Mouse (Mus musculus): ENCODE measurements around the gene Terb1. TPM values are rescaled to one million over a fixed set of nuclear protein-coding genes. Genes with fewer than 3 reads are reported as not detected.
A peak's percentile ranks its signal among the peaks of the same experiment; 100 is the strongest.

Gene Terb1
- total RNA-seq, 2 experiments from 2014 or later: 1.9 to 2.3 TPM

- DNase-seq (ENCODE audit: low spot score in 2 of 2): no peak
- intact Hi-C loops (cut with DNase I): no loop called here
Measured at GRCm38 (mm10) chr8:104472465-104472864, 37.2 kb downstream of the Terb1 start.

- DNase-seq (ENCODE audit: low spot score in 2 of 2): no peak
- intact Hi-C loops (cut with DNase I): no loop called here
Measured at GRCm38 (mm10) chr8:104467463-104467862, 42.2 kb downstream of the Terb1 start.

GRCm38 (mm10) chr8:104452177-104452576 is 57.5 kb downstream of the Terb1 start:
- intact Hi-C loops (cut with DNase I): no loop called here
- no peak for DNase-seq (ENCODE audit: low spot score in 2 of 2)

GRCm38 (mm10) chr8:104448796-104449195 is 60.9 kb downstream of the Terb1 start:
- intact Hi-C loops (cut with DNase I): no loop called here
- DNase-seq (ENCODE audit: low spot score in 2 of 2): peak in 1 of 2 experiments; percentile 71

GRCm38 (mm10) chr8:104446016-104446415 is 63.7 kb downstream of the Terb1 start:
- no peak for DNase-seq (ENCODE audit: low spot score in 2 of 2)
- intact Hi-C loops (cut with DNase I): no loop called here

GRCm38 (mm10) chr8:104445248-104445647 is 64.5 kb downstream of the Terb1 start:
- intact Hi-C loops (cut with DNase I): no loop called here
- peak in 1 of 2 experiments; percentile 28 for DNase-seq (ENCODE audit: low spot score in 2 of 2)

- intact Hi-C loops (cut with DNase I): loop anchor here (2.0 to 5.0 kb wide), 2 partner anchors 89 to 192 kb away; partner anchors contain the start of genes Car7, Cklf and Nae1
- DNase-seq (ENCODE audit: low spot score in 2 of 2): no peak
Measured at GRCm38 (mm10) chr8:104443125-104443679, 66.5 kb downstream of the Terb1 start.

- DNase-seq (ENCODE audit: low spot score in 2 of 2): peak; percentile 93 to 95
- intact Hi-C loops (cut with DNase I): loop anchor here (1.0 to 5.0 kb wide), 3 partner anchors 90 to 192 kb away; partner anchors contain the start of genes Car7, Cklf and Nae1
Measured at GRCm38 (mm10) chr8:104442299-104443124, 67.2 kb downstream of the Terb1 start, which contains the start of gene Dync1li2. Dync1li2 (minus strand) TSS chr8:104443047.

- DNase-seq (ENCODE audit: low spot score in 2 of 2): peak in 1 of 2 experiments; percentile 71
- intact Hi-C loops (cut with DNase I): loop anchor here (1.0 to 5.0 kb wide), 3 partner anchors 91 to 191 kb away; partner anchors contain the start of genes Car7, Cklf and Nae1
Measured at GRCm38 (mm10) chr8:104441613-104442012, 68.1 kb downstream of the Terb1 start.

- DNase-seq (ENCODE audit: low spot score in 2 of 2): no peak
- intact Hi-C loops (cut with DNase I): no loop called here
Measured at GRCm38 (mm10) chr8:104439461-104439860, 70.2 kb downstream of the Terb1 start.

- intact Hi-C loops (cut with DNase I): no loop called here
- DNase-seq (ENCODE audit: low spot score in 2 of 2): peak in 1 of 2 experiments; percentile 82
Measured at GRCm38 (mm10) chr8:104437494-104438135, 72.1 kb downstream of the Terb1 start.

GRCm38 (mm10) chr8:104436591-104436990 is 73.1 kb downstream of the Terb1 start:
- intact Hi-C loops (cut with DNase I): no loop called here
- DNase-seq (ENCODE audit: low spot score in 2 of 2): no peak

- intact Hi-C loops (cut with DNase I): no loop called here
- peak; percentile 93 to 97 for DNase-seq (ENCODE audit: low spot score in 2 of 2)
Measured at GRCm38 (mm10) chr8:104436038-104436437, 73.7 kb downstream of the Terb1 start.

GRCm38 (mm10) chr8:104434826-104435354 is 74.8 kb downstream of the Terb1 start:
- intact Hi-C loops (cut with DNase I): loop anchor here (2.0 kb wide), 2 partner anchors 22 to 40 kb away; partner anchors contain the start of gene Cmtm4
- DNase-seq (ENCODE audit: low spot score in 2 of 2): peak in 1 of 2 experiments; percentile 40

- intact Hi-C loops (cut with DNase I): loop anchor here (2.0 kb wide), 2 partner anchors 21 to 39 kb away; partner anchors contain the start of gene Cmtm4
- DNase-seq (ENCODE audit: low spot score in 2 of 2): no peak
Measured at GRCm38 (mm10) chr8:104434275-104434674, 75.4 kb downstream of the Terb1 start.

GRCm38 (mm10) chr8:104433191-104433842 is 76.4 kb downstream of the Terb1 start:
- DNase-seq (ENCODE audit: low spot score in 2 of 2): no peak
- intact Hi-C loops (cut with DNase I): no loop called here

GRCm38 (mm10) chr8:104432656-104433055 is 77.1 kb downstream of the Terb1 start:
- DNase-seq (ENCODE audit: low spot score in 2 of 2): no peak
- intact Hi-C loops (cut with DNase I): no loop called here

- intact Hi-C loops (cut with DNase I): no loop called here
- DNase-seq (ENCODE audit: low spot score in 2 of 2): no peak
Measured at GRCm38 (mm10) chr8:104430230-104430629, 79.5 kb downstream of the Terb1 start.

GRCm38 (mm10) chr8:104427703-104428102 is 82.0 kb downstream of the Terb1 start:
- intact Hi-C loops (cut with DNase I): no loop called here
- no peak for DNase-seq (ENCODE audit: low spot score in 2 of 2)
